Mouse (Mus musculus): ENCODE results near the gene Tmem182. TPM values are rescaled to one million over a fixed set of nuclear protein-coding genes. Genes with fewer than 3 reads are reported as not detected.

The Tmem182 gene
- total RNA-seq, 1 experiment from 2014 or later, result not detected

DNA sequence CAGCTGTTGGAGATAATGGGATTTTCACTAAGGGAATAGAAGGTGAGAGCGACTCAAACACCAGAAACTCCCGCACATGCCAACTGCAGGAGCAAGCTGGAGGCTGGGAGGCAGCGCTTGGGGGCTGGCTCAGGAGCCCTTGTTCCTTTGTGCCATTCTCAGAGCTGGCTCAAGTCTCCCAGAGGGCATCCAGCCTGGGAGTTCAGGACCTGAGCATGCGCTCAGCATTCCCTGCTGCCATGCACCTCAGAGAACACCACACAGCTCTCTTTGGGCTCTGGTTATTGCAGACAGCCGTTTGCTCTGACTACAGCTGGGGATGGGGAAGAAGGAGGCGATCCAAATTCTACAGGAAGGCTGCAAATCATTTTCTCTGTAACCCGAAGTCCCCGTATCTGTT is 84.8 kb downstream of the Tmem182 start:
- ATAC-seq (replicated peaks; ENCODE audit: insufficient number of reproducible peaks, low FRiP score, low TSS enrichment, poor library complexity, severe bottlenecking), result no peak

DNA sequence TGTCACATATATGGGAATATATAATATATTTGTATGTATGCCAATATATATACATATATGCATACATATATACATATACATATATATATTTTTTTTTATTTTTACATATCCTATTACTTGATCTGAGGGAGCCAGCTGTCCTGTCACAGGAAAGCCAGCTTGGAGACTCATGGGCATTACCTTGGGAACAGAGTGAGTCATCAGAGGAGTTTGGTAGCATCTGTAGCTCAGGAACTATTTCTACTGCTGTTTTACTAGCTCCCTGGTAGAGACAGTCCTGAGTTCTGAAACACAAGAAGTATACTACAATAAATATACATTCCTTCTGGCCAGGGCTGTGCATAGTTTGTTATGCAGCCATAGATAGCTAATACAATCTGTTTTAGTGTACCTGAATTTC is 98.3 kb downstream of the Tmem182 start:
- no peak for ATAC-seq (replicated peaks; ENCODE audit: insufficient number of reproducible peaks, low FRiP score, low TSS enrichment, poor library complexity, severe bottlenecking)

Other genes starting within 250 kb of the Tmem182 start
- 0.57 to 0.78 TPM in 2 of 3 replicates, not detected in the other for gene Slc9a4, start 225.5 kb upstream of the Tmem182 start, total RNA-seq (2017)
- 0.87 to 1.1 TPM (median 0.96 TPM) in 3 replicates for gene Slc9a2, start 125.0 kb upstream of the Tmem182 start, total RNA-seq (2017)
- gene Mfsd9, start 14.9 kb upstream of the Tmem182 start, total RNA-seq (2017), result 0.75 to 3.6 TPM (median 0.76 TPM) in 3 replicates

Measured in monocyte, adult 5-6 weeks (primary cell).